Mouse (Mus musculus) right cerebral cortex, adult 18-20 months (tissue): Measurements from ENCODE around the gene Minpp1.

Experiments used
- DNase-seq: peaks from one replicate; pipeline ENCODE4 v3.0.0; 2022; ENCODE audit warnings: mixed read lengths

The Minpp1 gene

DNA sequence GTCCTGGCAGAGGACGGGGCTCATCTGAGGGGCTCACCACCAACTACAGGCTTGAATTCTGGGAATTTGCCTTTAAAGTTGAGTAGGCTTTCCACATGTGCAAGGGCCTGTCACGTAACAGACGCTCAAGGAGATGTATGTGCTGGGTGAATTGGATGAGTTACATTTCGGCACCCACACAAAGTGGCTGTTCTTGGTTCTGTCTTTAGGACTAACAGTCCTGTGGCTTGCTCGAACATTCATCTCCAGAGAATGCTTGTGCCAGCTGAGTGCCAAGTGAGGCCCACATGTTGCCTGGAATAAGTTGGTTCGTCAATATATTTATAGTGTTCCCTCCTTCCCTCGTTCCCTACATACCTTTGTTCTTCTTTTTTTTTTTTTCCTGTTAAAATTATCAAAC is 44.7 kb downstream of the Minpp1 start:
- DNase-seq, result peak; percentile 71

DNA sequence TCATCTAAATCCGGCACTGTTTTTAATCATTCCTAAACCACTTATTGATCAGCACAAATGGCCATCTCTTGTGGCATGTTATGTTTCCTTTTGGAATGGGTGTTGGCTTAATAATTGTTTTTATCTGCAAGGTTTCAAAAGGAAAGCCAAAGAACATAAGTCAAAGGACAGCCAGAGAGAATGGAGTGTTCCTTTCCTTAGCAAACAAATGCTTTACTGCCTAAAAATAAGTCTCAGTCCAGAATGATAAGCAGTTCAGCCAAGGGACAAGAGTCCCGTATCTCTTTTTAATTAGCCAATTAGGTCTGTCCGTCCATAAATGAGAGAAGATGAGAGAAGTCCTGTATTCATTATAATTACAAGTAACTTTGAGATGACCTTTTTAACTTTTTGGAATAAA is 46.8 kb downstream of the Minpp1 start:
- no peak for DNase-seq

DNA sequence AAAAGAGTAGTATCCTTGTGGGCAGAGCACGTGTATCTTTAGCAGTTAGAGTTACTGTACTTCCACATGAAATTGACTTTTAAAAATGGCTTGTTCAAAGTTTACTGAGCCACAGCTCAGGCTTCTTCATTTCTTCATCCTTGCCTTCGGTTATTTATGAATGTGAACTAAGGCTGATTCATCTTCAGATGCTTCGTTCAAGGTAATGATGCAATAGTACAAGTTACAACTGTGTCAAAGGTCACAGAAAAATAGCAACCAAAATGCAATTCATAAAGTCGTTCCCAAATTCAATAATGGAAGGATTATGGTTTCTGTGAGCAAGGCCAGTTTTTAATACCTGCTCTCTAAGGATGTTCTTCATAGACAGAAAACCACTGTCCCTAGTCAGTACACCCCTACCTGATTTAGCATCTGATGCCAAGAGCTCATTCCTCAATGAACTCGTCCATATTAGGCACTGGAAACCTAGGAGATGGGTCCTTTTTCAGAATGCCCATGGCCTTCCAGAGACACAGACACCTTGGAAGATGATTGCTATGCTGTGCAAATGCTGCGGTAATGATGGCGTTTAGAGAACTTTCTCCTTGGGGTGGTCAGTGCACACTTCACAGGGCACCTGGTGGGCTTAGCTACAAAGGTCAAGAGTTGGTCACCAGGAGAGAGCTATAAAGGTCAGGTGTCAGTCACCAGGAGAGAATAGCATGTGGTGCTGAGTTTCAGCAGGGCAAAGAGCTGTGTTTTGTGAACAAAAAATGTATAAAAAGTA is 47.4 kb downstream of the Minpp1 start:
- no peak for DNase-seq

DNA sequence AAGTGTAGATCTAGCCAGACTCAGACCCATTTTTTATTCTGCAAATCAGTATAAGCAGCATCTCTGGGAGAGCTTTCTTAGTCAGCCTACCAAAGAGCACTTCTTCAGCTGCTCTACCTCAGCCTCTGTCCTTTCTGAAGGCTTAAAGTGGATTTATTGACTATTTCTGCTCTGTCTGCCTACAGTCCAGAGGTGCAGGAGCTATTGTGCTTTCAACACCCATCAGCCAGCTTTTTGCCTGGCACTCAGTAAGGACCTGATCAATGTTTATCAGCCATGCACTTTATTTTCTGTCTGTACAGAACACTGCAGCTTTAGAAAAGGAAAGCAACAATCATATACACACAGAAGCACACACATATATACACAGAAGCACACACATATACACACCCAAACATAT is 49.3 kb downstream of the Minpp1 start:
- no peak for DNase-seq

DNA sequence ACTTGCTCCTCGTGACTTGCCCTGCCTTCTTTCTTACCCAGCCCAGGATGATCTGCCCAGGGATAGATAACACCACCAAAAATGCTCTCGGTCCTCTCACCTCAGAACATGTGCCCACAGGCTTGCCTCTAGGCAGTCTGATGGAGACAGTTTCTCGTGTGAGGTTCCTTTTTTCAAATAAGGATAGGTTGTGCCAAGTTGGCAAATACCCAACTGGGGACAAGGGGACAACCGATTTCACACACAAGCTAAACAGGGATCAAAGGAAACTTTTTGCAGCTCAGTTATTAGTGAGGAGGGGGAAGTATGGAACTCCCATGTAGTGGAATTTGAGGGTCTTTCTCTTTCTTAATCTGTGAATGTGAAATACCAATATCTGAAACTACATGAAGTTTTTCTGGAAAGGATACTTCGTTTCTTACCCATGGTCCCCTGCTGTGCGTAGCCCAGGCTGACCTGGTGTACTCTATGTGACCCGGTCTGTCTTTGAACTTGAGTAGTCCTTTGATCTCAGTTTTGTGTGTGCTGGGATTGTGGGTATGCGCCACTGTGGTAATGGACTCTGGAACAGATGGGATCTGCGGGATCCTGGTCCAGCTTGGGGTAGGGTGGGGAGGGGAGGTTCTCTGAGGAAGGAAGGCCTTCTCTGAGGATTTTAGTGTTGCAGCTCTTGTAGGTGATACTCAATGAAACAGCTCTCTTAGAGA is 57.4 kb downstream of the Minpp1 start:
- no peak for DNase-seq

DNA sequence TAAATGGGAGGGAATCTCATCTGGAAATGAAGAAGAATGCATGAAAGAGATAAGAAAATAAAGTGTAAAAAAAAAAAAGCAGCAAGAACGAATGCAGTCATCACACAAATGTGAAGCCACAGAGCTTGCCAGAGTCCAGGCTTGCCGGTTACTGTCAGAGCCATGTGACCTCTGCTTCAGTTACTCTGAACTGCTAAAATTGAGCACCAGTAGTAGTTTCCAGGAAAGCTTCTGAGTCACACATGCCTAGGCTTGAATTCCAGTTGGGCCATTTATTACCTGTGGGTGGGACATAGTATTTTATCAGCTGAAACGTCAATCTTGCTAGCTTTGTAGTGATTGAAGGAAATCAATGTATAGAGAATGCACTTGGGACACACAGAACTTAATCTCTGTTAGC is 61.8 kb downstream of the Minpp1 start:
- DNase-seq, result no peak

DNA sequence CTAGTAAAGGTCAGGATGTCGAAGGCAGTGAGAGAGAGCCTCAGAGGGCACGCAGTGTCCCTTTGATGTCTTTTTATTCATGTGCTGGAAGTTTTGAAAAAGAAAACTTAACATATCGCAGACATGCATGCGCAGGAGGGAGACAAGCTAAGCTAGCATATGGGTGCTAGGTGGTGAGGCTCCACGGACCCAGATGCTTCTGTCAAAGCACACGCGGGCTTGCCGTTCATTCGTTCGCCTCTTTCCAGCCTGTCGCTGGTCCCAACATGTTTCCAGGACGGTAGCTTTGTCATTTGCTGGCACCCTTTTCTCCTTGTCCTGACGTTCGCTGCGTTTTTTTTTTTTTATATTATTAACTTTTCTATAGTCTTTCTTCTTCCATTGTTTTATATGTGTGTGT is 62.6 kb downstream of the Minpp1 start:
- DNase-seq, result no peak

DNA sequence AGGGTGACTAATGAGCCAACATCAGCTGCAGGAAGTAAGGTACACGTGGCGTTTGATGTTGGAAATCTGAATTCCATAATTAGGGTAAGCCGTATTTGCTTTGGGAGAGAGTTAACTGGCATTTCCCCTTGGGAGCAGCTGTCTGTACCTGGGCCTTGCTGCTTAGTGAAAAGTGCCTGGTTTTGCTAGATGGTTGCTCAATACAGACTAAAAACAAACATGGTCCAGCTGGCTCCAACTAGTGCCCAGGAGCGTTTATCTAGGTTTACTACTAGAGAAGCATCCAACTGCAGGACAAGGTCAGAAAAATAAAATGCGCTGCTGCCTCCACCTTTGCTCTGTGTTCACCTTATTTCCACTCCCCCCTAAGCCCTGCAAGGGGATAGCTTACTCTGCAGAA is 64.9 kb downstream of the Minpp1 start:
- DNase-seq, result no peak

DNA sequence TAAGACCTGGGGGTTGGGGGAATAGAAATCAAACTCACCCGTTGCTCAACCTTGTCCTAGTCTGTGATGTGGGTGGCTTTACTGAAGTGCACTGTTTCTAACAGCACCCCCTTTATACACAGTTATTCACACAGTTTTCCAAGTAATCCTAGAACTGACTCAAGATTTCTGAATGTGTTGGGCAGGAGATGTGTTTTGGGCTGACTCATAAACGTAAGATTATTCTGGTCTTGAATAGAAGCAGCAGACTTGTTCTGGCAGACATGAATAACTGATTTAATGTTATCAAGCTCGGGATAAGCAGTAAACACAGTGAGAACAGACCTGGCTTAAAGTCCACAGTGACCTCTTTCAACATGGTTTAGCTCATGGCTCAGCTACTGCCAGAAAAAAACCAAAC is 65.9 kb downstream of the Minpp1 start:
- DNase-seq, result peak; percentile 6

DNA sequence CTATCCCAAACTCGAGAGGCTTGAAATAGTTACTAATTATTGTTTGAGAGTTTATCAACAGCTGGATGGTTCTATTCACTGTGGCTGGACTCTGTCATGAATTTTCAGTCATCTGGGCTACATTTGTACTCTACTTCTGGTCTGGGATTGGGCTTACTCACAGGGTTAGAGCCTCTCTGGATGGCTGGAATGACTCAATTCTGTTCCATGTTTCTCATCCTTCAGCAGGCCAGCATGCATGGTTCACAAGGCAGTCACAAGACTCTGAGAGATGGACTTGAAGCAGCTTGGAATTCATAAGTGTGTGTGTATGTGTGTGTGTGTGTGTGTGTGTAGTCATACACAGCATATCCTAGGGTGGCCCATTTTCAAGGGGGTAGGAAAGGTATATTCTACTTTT is 66.5 kb downstream of the Minpp1 start:
- DNase-seq, result no peak

DNA sequence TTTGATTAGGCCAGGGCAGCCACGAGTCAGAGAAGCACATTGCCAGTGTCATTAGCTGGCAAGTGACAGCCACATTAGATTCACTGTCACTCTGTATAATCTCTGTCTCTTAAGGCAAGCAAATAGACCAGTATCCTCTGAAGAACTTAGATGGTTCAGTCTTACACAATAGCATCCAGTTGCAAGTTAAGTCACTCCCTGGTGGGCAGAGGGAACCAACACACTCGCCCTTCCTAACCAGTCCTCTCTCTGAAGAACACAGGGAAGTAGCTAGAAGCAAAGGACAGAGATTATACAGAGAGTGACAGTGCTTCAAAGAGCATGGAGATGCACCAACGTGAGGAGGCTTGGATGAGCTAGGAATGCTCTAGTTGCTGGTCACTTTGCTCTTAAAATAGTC is 67.7 kb downstream of the Minpp1 start:
- DNase-seq, result no peak

DNA sequence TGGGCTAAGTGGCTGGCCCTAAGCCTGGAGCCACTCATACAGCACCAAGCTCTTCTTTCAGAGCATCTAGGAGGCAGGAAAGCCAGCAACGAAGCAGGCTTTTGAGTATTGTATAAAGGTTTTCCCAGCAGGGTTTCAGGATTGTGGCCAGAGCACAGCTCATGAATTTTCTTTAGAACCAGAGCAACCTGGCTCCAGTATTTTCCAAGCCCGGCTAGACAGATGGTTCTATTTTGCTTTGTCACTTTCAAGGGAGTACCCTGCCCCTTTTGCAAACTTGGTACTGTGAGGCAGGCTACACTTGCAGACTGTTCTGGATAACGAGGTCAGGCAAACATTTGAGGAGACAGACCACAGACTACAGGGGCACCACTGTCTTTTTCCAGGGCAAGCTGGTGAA is 69.7 kb downstream of the Minpp1 start:
- no peak for DNase-seq
